Mouse (Mus musculus): ENCODE measurements at regions not wholly inside any gene's neighbourhood (a gene's known extent, or its start where the extent isn't known, plus 50 kb on each side); places are given as distances from the start of the nearest gene placed in this dataset.

DNA sequence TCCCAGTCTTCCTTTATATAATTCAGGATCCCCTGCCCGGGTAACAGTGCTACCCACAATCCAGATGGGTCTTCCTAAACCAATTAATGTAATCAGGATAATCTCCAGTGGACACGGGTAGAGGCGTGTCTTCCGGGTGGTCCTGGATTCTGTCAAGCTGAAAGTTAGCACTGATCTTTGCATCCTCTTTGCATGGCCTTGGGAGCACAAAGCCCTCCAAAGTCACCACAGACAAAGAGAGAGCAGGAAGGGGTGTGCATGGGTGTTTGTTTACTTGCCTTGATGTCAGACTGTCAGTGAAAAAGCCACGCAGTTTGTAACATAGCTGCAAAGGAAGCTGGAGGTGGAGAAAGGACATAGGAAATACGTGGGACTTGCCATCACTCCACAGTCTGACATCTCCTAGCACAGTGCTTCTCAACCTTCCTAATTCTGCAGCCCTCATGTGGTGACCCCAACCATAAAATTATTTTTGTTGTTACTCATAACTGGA lies 208.0 kb downstream of the Rplp1 start:
- no peak for DNase-seq (ENCODE audit: low spot score)

DNA sequence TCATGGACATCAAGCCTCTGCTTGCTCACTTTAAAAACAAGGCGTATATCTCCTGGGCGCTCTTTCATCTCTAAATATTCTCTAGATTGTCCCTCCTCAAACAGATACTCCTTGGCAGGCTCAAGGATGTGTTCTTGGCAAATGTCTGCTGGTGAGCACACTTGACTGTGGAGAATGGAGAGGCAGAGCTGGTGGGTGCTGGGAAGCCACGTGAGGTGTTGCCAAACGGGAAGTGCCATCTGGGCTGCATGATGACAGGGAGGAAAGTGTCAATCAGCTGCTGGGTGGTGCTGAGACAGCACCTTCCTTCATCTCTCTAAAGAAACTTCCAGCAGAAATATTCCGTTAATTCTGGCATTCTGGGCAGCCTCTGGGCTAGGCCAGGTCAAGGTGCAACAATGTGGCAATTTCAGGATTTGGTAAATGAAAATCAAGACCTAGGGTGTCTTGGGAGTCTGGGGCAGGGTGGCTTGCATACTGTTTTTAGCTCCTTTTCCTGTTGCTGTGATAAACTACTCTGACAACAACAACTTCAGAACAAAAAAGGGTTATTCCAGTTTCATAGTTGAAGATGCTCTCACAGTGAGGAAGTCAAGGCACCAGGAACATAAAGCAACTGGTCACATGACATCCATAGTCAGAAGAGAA lies 208.6 kb downstream of the Rplp1 start:
- DNase-seq (ENCODE audit: low spot score): no peak

DNA sequence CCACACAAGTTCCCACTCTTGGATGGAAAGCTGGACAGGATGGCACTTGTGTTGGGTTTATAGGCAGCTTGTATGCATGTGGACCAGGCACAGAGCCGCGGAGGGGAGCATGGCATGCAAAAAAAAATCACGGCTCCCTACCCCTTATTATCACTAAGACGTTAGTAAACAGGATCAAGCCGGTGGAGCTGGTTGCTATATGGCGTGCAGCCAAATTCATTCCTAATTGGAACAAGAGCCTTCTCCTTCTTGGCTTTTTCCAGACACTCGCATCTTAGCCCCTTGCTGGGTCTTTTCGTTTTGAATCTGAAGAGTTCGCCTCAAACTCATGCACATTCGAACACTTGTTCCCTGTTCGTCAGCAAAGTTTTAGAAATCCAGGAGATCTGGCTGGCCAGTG lies 211.0 kb downstream of the Rplp1 start:
- DNase-seq (ENCODE audit: low spot score): no peak

DNA sequence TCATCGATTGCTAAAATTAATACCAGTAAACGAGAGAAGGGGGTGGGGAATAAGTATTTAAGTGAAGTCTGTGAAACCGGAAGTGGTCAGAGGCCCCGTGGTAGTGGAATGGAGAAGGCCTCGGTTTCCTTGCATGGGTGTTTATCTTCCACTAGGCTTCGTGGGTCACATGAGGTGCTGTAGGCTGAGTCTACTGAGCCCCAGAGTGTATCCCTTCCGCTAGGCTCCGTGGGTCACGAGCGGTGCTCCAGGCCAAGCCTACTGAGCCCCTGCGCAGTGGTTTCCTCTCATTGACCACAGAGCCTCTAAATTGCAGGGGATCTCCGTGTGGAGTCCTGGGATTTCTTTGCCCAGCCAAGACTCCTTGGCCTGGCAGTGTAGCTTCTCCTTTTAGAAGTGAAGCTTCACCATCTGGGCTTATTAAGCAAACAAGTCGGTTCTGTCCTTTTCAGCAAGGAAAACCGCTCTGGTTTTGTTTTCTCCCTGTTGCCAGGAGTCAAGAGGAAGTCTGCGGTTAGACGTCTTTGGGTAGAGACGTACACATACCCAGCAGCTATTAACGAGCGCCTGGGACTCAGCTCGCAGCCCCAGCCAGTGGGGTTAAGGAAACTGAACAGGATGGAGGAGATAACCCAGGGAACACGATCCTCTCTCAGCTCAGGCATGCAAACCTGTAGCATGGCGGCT lies 211.9 kb downstream of the Rplp1 start:
- no peak for DNase-seq (ENCODE audit: low spot score)

DNA sequence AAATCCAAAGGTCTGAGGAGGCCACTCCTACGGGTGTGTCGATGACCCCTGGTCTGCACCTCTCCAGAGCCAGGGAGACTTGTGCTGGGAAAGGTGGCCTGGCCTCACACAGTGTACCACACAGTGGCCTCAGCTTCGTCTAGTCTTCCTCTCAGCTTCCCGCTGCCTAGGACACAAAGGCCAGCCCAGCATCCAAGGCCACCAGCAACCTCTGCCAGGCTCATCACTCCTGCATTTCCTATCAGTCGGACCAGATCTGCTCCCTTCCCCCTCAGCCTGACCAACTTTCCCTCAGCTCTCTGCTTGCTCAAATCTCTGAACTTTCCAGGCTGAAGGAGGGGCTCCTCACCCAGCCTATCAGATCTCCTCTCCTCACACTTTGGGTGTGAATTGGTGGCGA lies 213.8 kb downstream of the Rplp1 start:
- no peak for DNase-seq (ENCODE audit: low spot score)

DNA sequence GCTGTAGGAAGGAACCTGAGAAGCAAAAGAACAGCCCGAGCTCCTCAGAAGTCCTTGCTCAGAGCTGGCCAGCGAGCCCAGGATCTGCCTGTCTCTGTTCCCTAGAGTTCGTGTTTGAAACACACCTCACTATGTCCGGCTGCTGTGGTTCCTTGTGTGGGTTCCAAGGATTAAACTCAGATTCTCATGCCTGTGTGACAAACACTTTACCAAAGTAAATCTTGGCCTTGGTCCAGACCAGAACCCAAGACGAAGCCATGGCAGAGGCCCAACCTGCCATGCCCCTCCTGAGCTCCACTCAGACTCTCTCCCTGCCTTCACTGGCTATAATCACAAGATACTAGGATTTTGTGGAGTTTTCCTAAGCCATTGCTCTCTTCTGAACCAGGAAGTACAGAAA lies 214.7 kb downstream of the Rplp1 start:
- no peak for DNase-seq (ENCODE audit: low spot score)

DNA sequence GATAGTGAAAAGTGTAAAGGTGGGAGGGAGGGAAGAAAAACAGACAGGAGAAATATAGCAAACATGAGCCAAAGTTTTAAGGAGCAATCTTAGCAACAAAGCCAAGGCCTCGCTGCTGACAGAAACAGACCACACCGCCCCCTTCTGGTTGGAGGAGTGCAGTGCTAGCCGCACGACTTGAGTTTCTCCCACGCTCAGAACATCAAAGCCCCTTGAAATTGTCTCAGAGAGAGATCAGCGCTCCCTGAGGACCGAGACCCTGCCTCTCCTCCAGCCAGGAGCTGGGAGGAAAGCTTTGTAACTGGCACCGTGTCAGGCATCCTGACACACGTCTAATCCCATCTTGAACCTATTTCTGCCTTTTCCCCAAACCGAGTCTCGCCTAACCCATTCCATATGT lies 216.4 kb downstream of the Rplp1 start:
- DNase-seq (ENCODE audit: low spot score): peak; percentile 92

DNA sequence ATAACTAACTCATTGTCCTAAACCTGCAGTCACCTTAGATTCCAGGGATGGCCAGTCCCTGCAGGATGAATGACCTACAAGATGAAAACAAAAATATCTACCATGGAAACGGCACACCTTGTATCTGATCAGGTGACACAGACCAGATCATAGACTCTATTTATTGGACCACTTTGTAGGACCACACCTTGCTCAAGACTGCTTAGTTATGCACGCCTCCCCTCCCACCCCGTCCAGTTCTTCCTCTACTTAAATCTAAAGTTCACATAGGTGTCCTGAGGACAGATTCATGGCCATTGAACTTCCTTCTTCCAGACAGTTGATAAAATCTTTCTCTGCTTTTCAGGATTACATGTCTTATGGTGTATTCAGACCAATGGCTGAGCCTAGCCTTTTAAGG lies 217.5 kb downstream of the Rplp1 start:
- no peak for DNase-seq (ENCODE audit: low spot score)

DNA sequence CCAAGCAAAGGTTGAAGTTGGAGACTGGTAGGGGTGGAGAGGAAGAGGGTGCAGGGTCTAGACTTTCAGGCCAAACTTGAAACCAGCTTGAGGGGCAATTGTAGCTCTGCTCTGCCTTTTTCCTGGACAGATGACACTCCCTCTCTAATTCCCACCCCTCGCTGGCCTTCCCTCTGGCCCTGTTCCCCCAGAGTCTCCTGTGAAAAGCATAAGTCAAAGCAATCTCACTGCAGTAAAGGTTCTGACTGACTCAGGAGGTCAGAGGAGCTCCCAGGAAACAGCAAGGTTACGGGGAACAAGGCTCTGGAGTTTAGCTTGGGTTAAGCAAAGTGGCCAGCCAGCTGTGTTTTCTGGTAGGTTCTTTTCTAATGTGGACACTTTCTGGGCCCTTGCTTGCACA lies 218.5 kb downstream of the Rplp1 start:
- no peak for DNase-seq (ENCODE audit: low spot score)

DNA sequence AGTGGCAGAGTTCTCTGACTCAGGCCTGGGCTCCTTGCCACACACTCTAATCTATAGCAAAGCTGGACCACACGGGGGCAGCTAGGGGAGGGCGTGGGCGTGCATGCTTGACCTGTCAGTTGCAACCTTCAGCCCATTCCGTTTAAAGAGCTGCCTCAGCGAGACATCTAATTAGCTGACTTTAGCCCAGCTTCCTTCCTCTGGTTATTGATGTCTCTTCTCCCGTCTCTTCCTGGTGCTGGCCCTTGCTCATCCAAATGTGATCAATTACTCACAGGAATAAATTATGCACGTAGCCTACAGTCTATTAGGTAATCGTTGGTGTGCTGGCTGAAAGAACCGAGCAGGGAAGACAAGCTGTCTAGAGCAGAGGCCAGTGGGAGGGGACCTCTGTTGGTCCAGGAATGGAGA lies 219.0 kb downstream of the Rplp1 start:
- DNase-seq (ENCODE audit: low spot score): peak; percentile 73

DNA sequence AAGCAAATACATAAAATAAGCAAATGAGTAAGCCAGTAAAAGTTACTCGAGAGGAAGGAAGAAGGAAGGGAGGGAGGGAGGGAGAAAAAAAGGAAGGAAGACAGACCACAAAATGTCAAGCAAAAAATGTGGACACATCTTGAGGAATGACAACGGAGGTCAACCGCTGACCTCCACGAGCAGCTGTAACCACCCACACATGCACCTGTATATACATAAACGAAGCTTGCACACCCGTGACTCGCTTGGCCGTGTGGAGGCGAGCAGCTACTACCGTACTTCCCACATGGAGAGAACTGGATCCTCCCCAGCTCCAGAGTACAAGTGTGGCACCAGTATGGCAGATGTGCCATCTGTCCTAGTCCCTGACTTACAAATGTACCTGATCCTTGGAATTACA lies 220.1 kb downstream of the Rplp1 start:
- DNase-seq (ENCODE audit: low spot score): peak; percentile 13

DNA sequence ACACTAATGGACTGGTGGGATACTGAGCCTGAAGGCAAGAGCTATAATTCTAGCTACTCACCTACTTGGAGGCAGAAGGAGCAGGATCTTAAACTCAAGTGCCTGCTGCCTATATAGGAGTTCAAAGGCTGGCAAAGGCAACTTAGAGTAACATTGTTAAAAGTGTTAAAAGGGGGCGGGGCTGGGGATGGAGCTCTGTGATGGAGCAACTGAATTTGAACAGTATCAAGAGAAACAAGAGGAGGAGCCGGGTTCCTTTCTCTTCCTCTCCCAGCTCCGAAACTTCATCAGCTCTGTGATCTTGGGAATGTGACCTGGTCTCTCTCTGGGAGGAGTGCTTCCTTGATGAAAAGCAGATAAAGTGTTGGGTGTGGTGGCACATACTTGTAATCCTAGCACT lies 223.6 kb downstream of the Rplp1 start:
- DNase-seq (ENCODE audit: low spot score): no peak

DNA sequence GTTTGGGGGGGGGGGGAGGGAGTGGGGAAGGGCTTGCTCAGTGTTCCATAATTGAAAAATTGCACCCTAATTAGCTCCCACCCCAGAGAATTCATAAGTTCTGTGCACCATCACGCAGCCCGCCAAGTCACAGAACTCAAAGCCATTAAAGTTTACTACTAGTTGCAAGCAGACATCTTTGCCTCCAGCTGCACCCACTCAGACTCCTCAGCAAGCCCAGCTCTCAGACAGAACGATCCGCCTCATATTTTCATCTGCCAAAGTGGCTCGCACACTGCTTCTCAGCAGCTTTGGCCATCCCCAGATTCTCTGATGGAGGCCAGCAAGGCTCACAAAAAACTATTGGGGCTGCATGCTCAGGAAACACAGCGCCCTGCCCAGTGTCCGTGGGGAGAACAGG lies 224.4 kb downstream of the Rplp1 start:
- no peak for DNase-seq (ENCODE audit: low spot score)

DNA sequence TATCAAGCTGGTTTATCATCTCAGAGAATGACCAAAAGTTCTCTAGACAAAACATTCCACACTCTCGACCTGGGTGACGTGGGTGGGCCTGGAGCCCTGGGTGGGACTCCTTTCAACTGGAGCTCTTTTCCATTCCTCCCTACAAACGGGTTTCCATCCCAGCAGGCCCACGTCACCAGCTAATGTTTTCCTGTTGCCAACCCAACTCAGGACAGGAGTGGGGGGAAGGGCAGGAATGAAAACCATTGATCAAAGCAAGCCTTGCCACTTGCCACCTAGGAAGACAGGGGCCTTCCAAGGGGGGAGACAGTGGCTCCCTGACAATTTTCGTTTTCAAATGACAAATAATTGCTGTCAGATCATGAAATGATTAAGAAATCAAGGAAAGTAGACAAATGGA lies 224.8 kb downstream of the Rplp1 start:
- DNase-seq (ENCODE audit: low spot score): peak; percentile 11

DNA sequence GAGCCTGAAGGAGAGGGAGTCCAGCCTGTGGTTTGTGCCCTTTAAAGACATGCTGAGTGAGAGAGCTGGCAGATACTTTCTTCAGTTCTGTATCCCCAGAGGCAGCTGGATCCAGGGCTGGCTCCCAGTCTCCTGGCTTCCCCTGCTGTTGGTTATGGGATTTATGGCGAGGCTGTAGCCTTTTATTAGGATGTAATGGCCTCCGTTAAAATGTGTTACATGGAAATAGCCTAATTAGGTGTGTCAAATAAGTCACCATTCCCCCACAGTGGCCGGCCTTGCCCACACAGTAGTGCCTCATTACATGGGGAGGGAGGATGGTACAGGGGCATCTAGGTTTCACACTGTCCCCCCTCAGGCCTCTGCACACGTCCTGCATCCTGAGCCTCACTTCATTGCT lies 230.8 kb downstream of the Rplp1 start:
- DNase-seq (ENCODE audit: low spot score): no peak

DNA sequence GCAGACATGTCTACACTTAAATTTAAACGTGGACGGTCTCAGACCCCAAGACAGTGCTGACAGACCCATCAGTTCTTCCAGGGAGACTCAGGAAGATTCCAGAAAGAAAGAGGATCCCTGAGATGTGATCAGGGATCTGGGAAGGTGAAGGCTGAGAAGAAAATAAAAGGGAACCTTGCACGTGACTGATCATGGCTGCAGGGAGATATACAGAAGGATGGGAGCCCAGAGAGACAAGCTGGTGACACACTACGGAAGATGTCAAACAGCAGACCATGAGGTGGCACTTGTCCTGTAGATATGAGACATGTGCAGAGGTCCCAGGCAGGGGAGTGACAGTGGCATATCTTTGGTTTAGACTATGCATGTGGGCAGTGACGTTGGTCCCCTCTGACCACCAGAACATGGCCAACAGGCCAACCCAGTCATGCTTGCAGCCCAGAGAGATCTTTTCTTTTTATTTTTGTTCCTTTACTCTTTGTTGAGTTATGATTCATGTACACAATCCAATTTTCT lies 231.5 kb downstream of the Rplp1 start:
- DNase-seq (ENCODE audit: low spot score): no peak

DNA sequence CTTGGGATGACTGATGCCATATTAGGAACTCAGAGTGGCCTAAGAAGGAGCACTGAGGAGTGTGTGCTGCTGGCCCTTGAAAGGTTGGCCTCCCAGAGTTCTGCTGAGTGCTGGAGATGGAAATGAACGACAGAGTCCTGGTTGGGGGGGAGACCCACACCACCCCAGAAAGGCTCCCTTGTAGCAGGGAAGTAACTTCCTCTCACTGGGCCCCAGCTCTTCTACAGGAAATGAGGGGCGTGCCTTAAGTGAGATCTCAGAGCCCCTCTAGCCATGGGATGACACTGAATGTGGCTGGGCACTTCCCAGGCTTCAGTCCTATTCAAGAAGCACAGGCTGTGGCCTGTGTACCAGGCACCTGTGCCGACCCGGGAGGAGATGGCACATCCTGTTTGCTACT lies 232.0 kb downstream of the Rplp1 start:
- DNase-seq (ENCODE audit: low spot score): no peak

DNA sequence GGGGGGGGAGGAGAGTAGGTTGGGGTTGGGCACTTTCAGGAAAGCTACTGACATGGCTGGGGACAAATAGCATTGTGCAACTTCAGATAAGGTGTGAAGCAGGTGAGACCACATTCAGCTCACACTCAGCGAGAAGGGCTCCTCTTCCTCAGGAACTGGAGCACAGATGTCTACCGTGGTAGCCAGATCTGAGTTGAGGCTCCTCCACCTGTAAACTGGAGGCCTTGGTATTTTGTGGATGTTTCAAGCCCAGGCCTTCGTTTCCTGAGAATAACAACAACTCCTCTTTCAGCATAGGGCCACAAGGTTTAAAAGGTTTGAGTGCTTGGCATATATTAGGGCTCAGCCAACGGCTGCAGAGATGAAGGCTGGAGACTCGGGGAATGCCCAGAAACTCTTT lies 232.9 kb downstream of the Rplp1 start:
- DNase-seq (ENCODE audit: low spot score): no peak

DNA sequence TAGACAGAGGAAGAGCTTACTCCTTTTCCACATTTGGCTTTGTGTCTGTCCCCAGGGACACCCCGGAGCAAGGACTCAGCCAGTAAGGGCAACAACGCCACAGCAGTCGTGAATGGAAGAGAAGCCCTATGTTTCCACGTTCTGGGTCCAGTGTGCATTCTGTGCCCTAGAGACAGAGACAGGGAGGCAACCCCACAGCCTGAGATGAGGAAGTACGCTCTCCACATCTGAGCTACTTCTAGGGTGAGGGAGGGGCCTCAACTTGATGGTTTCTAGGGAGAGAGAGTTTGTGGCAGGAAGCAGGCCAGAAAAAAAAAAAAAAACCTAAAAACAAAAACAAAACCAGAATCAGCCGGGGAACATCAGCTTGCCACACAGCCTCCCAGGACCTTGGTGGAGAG lies 233.4 kb downstream of the Rplp1 start:
- peak; percentile 7 for DNase-seq (ENCODE audit: low spot score)

DNA sequence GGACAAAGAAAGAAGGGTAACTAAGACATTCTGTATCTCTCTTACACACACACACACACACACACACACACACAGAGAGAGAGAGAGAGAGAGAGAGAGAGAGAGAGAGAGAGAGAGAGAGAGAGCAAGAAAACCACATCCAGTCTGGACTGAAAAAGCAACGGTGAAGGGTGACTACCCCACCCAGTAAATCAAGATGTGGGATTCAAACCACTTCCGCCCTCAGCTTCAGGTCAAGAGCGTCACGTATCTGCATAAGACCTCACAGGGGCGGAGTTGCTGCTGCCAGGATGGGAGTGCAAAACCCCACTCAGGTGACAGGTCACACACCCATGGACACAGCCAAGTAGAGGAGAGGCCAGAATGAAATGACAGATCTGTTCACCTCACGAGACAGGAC lies 234.7 kb downstream of the Rplp1 start:
- DNase-seq (ENCODE audit: low spot score): no peak

DNA sequence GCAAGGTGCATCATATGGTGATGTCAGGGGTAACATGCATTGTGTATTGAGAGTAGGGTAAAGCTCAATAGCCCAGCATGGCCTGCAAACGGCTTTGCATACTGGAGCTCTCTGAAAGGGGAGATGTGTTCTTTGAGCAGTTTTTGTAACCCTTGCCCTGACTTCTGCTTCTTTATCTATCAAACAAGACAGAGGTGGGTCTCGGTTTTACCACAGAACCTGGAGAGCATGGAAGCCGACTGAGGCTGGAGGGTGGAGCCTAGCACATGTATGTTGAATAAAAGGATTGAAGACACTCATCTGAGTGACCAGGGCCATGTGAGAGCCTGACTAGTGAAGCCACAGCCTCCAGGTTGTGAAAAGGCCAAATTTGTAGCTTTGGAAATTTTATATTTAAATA lies 236.7 kb downstream of the Rplp1 start:
- DNase-seq (ENCODE audit: low spot score): no peak

DNA sequence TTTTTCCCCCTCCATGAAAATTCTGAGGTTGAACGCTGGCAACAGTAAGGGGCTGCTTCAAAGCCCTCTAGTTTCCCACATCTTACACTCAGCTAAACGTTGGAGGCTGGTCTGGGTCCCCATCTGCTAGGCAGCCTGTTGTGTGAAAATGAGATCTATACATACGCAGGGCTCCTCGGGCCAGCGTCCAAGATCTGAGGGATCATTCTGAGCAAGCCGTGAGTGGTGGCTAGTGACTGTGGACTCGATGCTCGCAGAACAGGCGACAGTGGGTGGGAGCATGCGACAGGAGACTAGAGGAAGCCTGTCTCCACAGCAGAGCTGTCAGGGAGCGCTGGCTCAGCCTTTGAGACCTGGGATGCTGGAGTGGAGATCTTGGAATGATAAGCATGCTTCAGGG lies 237.3 kb downstream of the Rplp1 start:
- no peak for DNase-seq (ENCODE audit: low spot score)

DNA sequence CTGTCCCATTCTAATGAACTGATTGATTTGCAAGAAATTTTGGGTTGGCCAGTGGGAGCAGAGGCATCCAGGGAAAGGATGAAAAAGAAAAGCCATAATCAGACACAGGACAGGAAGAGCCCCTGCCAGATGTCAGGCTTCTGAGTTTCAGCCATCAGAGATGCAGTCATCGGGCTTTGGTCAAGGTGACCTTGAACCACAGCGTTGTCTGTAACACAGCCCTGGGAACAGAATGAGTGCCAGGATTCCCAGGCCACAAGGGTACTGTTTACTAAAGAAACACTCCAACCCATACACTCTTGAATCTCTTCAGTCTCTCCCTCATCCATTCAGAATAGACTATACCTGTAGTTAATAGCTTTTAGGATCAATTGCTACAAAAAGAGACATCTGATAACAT lies 239.0 kb downstream of the Rplp1 start:
- no peak for DNase-seq (ENCODE audit: low spot score)
